Mouse (Mus musculus): ENCODE measurements around the gene Msl3l2.

- TF ChIP-seq POLR2A (IDR thresholded peaks at IDR 0.05; ENCODE audit: borderline replicate concordance, extremely low read depth, low read depth, low read length) (no peak), CTCF (IDR thresholded peaks at IDR 0.05; ENCODE audit: insufficient read depth, low read length) (no peak)
Measured at GRCm38 (mm10) chr10:56156956-56157355, 50.2 kb downstream of the Msl3l2 start.

Measured in lung, adult 2 months (tissue).